Mouse (Mus musculus): ENCODE data around the gene Gm37240.
"Not testable (repeated sequence)": the region's sequence is repeated elsewhere in the genome, so short reads cannot be mapped to it uniquely, and the experiment has no call there.

Gm37240 gene

DNA sequence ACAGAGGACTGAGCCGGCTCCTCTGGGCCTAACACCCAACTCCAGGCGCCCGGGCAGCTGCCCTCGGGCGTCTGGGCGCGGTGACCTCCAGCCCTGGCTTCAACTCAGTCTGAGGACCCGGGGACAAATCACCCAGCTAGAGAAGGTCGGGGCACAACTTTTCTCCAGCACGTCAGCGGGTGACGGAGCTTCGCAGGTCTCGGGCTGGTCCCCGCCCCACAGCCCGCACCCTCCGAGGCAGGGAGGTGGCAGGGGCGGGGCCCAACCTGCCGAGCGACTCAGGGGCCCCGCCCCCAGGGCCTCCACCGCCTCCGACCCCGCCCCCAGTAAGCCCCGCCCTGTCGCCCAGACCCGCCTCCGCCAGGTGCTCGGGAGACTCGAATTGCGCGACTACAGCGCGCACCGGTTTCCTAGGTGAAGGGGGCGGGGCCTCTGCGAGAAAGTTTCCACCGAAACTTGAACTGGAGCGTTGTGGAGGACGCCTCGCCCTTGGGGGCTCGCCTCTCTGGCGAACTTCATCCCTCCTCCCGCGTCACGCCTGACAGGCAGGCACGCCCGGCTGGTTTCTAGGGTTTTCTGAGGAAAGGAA is at the start of gene Gm37240, which contains the start of gene Glt28d2:
Gene Gm37240 (minus strand): TSS at position 280 of the 589 bp plus-strand sequence.
Gene Glt28d2 (minus strand): TSS at position 278 of the 589 bp plus-strand sequence.
- peak; percentile 46 for DNase-seq (ENCODE audit: low read depth)

DNA sequence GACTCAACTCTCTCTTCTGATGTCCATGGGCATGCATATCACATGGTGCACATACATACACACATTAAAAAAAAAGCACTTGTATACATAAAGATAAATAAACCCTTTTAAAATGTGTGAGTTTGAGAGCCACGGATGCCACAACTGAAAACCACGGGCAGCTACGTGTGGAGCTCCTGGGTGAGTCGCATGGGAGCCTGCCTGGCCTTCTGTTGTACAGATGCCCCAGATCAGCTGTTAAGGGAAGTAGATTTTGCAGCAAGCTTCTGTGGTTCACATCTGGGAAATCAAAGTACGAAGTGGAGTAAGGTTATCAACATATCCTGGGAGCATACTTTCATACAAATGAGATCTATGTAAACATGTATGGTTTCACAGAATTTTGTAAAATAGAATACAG is 46.3 kb upstream of the Gm37240 start:
- no peak for DNase-seq (ENCODE audit: low read depth)

DNA sequence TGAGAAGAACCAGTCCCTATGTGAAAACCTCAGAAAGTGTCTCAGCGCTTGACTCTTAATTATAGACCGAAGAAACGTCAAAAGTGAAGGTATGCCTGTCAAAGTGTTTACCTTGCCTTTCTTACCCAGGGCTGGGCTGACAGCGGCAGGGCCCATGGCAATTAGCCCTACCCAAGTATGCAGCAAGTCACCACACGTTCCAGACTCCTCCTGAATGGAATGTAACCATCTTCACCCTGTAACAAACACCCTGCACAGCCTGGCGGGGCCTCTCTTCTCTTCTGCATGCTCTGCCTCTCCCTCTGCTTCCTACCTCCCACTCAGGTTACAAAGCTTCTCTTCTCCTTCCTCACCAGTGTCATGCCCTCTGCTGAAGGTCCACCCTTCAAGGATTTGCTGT is 44.5 kb upstream of the Gm37240 start:
- DNase-seq (ENCODE audit: low read depth): no peak

DNA sequence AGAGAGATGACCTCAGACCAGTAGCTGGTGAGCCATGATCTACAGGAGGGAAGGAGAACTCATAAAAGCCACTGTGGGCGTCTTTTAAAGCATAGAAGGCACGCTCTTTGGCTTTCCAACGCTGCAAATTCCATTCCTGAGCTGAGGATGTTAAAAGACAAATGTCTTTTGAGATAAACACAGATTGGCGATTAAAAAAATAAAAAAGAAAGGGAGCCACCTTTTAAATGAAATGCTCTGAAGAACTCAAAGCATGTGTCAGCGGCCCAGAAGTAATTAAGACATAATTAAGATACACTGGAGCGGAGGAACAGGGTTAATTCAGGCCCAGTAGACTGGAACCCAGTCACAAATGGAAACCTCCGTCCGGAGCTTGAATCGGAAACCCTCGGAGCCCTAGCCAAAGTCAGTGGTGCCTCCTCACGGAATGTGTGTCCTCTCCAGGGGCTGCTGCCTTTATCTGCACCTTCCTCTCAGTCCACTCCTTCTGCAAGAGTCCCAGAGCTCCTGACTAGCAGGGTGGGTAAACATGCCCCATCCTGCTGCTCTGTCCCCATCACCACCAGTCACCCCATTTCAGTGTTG is 43.4 kb upstream of the Gm37240 start:
- DNase-seq (ENCODE audit: low read depth): no peak

DNA sequence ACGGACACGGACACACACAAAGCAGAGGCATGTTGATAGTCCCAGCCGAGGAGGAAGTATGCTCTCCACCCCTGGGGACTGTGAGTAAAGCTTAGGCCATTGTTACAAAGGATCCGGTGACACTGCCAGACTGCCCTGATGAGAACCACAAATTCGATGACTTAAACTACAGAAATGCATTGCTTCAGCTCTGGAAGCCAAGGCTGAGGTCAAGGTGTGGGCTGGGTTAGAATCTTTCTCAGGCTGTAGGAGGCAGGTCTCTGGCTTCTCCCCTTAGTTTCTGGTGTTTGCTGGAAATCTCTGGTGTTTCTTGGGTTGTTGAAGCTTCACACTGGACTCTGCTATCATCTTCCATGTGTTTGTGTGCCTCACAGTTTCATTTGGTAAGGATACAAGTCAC is 42.4 kb upstream of the Gm37240 start:
- DNase-seq (ENCODE audit: low read depth): no peak

DNA sequence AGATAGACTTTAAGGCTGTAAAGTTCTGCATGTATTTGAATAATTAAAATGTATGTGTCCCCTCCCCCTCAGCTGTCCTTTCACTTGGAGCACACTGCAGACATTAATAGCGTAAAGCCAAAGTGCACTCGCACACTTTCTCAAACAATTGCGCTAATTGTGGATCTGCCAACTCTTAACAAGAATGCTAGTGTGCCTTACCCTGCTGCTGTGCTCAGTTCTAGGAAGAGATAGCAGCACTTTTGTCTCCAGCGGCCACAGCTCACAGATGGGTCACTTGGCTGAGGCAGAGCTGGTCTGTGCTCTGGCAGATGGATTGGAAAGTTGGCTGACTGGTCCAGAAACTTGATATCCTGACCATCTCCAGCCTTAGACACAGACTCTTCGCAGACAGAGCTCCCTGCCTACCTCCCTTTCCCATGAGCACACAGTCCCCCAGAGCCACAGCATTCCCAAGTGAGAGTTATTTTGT is 40.9 kb upstream of the Gm37240 start:
- no peak for DNase-seq (ENCODE audit: low read depth)

DNA sequence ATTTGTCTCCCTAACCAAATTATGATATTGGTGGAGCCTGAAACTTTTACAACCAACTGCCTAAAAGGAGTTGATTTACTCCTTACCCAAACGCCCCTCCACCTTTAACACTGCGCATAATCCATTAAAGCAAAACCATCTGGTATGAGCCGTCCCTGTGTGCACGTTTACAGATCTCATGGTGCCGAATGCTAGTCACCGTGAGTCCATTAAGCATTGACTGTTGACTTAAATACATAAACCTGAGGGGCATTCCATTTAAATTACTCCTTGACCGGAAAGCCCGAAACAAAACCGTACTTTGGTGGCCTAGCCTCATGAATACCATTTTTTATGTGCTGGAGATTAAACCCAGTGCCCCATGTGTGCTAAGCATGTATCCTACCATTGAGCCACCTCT is 40.0 kb upstream of the Gm37240 start:
- DNase-seq (ENCODE audit: low read depth): no peak

DNA sequence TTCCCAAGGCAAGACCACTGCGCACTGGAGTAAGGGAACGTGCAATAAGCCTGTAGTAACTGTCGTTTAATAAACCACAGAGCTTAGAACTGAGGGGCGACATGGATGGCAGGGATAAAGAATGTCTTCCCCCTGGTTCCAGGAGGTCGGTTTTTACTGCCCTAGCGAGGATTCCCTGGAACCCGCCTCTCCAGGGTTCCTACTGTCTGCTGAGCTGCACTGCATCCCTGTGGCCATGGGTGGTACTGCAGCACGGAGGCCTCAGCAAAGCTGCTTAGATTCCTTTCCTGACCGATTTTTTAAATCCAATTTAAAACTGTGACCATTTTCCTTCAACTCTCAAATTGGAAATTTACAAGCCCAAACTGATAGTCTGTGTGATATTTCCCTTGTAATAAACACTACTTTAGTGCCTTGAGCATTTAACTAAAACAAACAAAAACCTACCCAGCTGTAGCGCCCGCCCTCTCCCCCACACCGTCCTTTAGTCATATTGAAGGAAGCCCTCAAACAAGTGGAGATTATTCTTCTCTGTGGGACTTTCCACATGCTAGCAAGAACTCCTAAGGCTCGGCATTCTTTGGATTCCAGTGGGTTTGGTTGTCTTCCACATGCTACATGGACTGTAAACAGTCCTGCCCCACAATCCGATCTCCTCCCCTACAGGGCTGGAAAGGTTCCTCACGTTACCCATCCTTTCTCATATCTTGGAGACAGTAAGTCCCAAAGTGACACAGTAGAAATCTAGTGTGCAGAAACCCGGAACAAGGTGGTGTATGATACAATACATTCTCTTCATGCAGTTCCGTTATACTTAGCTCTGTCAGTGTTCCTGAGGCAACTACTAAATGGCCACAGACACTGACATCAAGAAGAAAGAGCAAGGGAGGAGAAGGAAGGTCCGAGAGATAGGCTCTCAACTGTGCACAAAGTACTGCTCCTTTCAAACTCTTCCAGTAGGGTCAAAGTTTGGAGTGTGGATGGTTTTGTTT is 36.9 kb upstream of the Gm37240 start:
- DNase-seq (ENCODE audit: low read depth): peak; percentile 70

DNA sequence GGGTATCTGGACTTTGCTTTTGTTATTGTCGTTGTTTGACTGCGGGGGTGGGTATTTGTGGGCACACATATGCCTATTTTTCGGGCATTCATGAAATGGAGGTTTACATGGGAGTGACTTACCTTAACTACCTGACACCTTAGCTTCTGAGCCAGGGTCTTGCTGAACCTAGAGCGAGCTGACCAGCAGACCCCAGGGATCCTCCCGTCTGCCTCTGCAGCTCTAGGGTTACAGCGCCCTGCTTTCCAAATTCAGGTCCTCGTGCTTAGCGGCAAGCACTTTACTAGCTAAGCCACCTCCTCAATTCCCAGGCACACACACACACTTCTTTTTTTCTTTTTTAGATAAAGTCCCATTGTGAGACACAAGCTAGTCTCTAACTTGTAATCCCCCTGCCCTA is 36.0 kb upstream of the Gm37240 start:
- DNase-seq (ENCODE audit: low read depth): no peak

DNA sequence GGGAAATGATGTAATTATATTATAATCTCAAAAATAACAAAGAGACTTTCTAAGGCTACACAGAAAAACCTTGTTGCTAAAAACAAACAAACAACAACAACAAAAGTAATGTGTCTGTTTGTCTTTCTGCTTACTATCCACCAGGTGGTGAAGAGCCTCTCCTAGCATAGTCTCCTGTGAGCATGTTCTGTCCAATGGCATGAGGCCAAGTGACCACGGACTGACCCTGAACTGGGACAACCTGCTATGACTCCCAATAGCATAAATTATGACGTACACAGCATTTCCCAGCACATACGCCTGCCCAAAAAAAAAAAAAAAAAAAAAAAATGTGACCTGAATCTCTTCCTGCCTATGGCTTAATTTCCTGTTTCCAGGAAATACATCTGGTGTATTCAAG is 35.0 kb upstream of the Gm37240 start:
- no peak for DNase-seq (ENCODE audit: low read depth)

DNA sequence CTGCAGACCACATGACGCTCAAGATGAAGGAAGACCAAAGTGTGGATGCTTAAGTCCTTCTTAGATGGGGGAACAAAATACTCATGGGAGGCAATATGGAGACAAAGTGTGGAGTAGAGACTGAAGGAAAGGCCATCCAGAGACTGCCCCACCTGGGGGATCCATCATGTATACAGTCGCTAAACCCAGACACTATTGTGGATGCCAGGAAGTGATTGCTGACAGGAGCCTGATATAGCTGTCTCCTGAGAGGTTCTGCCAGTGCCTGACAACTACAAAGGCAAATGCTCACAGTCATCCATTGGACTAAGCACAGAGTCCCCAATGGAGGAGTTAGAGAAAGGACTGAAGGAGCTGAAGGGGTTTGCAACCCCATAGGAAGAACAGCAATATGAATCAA is 33.4 kb upstream of the Gm37240 start:
- not testable (repeated sequence) for DNase-seq (ENCODE audit: low read depth)

DNA sequence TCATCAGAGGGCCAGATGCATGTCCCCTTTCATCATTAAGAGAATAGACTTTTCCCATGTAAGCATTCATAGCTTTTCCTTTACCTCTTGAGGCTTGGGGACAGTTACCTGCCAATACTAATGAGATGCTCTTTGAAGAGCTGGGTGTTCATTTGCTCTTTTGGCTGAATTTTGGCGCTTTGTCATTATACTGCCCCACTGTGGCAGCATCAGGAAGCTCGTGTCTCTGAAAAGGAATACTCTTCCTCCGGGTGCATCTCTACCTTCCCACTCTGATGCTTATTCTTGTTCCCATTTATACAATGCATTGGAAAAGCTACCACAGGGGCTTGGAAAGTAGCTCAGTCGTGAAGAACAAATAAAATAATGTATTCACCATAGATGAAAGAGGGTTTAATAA is 30.3 kb upstream of the Gm37240 start:
- no peak for DNase-seq (ENCODE audit: low read depth)

DNA sequence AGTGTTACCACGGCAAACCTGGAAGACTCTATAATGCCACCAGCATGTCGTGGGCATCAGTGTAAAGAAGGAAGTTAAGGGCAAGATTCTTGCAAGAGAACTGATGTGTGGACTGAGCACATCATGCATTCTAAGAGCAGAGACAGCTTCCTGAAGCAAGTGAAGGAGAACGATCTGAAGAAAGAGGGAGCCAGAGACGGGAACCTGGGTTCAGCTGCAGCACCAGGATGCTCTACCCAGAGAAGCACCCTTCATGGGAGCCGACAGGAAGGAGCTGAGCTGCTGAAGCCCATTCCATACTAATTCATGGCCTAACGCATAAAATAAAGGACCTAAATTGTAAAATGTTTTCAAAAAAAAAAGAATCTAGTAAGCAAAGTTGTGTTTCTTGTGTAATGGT is 27.5 kb upstream of the Gm37240 start:
- no peak for DNase-seq (ENCODE audit: low read depth)

DNA sequence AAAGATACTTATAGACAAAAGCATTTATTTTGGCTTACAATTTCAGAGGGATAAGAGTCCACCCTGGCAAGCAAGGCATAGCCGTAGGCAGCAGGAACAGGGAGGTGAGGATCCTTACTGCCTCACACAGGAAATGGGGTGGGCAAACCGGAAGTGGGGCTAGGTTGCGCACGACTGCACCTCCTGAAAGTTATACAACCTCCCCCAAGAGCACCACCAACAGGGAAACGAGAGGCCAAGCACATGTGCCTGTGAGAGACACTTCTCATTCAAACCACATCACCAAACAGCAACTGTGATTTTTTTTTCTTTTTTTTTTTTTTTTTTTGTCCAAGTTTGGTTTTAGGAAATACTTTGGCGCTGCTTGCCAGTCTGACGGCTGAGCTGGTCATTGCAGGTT is 19.8 kb upstream of the Gm37240 start:
- DNase-seq (ENCODE audit: low read depth): no peak

DNA sequence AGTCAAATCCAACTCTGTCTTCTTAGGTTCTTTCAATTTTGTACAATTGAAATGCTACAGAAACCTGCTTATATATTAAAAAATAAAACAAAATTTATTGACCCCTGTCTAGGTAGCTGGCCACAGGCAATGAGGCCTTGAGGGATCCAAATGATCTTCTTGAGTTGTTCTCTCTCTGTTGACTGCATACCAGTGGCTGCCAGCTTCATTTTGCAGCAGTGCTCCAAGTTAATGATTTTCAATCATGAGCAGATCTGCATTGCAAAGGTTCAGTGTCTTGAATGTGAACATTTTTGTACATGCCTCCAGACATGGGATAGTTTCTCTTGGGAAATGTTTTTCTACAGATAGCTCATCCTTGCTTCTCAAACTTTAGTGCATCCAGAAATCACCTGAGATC is 17.1 kb upstream of the Gm37240 start:
- DNase-seq (ENCODE audit: low read depth): no peak

DNA sequence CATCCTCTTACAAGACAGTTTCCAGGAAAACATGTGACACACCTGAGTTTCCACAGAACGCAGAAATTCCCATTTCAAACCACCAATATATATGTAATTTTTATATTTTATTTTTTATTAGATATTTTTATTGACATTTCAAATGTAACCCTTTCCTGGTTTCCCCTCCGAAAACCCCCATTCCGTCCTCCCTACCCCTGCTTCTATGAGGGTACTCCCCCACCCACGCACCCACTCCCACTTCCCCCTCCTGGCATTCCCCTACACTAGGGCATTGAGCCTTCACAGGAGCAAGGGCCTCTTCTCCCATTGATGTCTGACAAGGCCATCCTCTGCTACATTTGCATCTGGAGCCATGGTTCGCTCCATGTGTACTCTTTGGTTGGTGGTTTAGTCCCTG is 7.7 kb upstream of the Gm37240 start:
- no peak for DNase-seq (ENCODE audit: low read depth)

DNA sequence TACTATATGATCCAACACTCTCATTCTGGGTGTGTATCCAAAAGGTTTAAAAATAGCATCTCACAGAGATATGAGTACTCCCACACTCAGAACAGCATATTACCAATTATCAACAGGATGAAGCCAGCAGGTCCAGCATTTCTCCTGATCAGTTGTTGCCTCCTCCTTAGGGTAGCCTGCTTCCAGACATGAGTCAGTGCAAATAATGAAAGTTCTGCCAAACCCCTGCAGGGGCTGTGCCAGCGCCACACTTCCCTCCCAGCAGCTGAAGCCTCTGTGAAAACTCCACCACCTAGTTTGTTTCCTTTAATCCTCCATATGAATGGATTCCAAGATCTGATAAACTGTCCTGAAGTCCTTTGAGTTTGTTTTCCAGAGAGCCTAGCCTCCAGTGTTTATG is 4.3 kb upstream of the Gm37240 start:
- peak; percentile 51 for DNase-seq (ENCODE audit: low read depth)

DNA sequence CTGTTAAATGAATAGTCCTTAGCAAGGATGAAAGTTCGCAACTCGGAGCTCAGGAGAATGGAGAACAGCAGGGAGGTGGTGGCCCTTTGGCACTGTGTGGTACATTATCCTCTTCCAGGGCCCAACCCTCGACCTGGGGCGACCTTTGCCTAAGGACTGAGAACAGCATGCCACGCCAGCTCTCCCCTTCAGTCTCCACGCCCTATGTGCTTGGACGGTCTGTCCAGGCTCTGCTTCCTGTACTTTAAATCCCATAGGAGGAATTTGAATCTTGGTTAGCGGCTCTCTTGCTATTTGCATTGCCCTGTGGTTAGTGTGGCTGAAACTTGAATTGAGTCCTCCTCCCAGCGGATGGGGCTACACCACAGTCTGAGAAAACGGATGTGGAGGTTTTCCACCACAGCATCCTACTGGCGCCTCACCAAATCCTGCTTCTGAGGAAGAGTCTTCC is 928 bp upstream of the Gm37240 start:
- no peak for DNase-seq (ENCODE audit: low read depth)

DNA sequence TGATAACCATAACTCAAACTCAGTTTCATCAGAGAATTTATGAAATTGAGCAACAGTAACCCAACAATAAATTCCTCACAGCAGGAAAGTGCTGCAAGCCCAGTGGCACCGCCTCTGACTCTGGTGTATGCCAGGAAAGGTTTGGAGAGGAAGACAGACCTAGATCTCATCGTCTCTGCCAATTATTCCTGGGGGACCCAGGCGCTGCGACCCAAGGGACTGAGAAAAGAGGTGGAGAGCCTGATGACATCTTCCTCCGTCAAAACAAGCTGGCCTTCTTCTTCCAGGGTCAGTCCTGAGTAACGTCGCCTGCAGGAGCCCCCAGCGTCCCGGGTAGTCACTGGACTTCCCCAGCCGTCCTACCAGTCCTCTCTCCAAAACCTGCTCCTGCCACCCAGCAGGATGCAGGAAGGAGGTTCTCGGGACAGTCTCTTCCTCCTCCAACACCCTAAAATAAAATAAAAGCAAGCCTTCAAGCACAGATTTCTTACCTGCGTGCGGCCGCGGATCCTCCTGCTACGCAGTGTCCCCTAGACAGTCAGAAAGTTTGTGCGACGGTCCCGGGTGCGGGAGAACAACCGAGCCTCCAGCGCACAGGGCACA is 581 bp downstream of the Gm37240 start:
- no peak for DNase-seq (ENCODE audit: low read depth)

DNA sequence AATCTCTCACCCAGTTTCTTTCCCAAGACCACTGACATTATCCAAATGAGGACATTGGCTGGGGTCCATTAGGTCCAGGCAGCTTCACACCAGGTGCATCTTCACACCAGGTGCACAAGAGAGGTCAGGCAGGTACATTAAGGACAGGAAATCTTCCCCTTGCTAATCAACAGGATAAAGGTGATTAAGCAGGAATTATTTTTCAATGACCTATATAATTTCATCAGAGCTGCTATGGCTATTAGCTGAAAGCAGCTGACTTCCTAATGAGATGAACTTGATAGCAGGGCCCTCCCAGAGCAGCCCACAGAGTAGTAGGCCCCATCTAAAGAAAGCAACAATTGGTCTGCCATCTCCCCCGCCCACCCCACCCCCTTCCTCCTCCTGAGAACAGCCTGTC is 1.4 kb downstream of the Gm37240 start:
- no peak for DNase-seq (ENCODE audit: low read depth)

DNA sequence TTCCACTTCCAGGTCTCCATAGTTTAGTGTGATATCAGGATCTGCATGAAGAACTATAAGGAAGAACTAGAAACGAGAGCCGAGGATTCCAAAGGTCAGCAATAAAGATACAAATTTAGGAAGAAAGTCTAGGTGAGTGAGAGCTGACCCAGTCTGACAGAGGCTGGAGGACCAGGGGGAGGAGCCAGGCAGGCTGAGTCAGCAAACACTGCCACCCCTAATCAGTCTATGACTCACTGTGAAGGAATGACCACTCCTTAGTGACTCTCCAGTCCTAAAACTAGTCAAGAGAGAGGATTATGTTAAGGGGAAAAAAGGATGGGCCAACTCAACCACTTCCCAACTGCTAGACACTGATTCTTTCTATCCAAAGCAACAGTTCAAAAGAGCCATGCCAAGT is 6.6 kb downstream of the Gm37240 start:
- DNase-seq (ENCODE audit: low read depth): no peak

DNA sequence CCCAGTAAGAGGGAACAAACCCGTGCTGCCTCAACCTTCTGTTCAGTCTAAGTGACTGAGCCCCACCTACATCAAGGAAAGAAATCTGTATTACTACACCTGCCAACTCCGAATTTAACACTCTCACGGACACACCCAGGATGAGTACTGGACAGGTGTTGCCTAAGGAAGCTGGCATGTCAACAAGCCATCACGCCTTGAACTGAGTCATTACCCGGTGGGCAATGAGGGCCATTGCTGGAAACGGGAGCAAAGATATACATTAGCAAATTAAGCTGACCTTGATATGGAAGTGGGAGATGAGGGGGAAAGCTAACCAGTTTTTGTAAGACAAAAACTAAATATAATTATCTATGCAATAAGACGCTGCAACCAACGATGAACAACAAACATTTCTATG is 7.2 kb downstream of the Gm37240 start:
- DNase-seq (ENCODE audit: low read depth): no peak

Data from fibroblast of lung, adult 2 months (primary cell).